Mouse (Mus musculus) midbrain, embryonic 12.5 days (tissue): ENCODE measurements around the gene Ccdc175. TPM values are rescaled to one million over a fixed set of nuclear protein-coding genes. Genes with fewer than 3 reads are reported as not detected.

ENCODE experiments used
- ATAC-seq: fragments of 200-750 bp; cut with Nextera tagmentation; 2 replicates; pipeline ENCODE4 v1.8.0; 2017; ENCODE audit warnings: low read depth, moderate TSS enrichment, moderate library complexity; ENCODE audit not compliant: low FRiP score
- H3K27ac ChIP-seq: fragments of 300-500 bp; sonication (generic); replicated peaks from 2 replicates; pipeline ENCODE4 v1.5.1; 2016; ENCODE audit warnings: mild to moderate bottlenecking
- H3K27me3 ChIP-seq: fragments of 300-500 bp; sonication (generic); 2 replicates; pipeline ENCODE4 v1.6.1; 2016; ENCODE audit warnings: mild to moderate bottlenecking
- H3K36me3 ChIP-seq: fragments of 300-500 bp; sonication (generic); 2 replicates; pipeline ENCODE4 v1.6.1; 2016
- H3K4me1 ChIP-seq: fragments of 300-500 bp; sonication (generic); 2 replicates; pipeline ENCODE4 v1.6.1; 2016
- H3K4me2 ChIP-seq: fragments of 300-500 bp; sonication (generic); replicated peaks from 2 replicates; pipeline ENCODE4 v1.6.1; 2016; ENCODE audit warnings: mild to moderate bottlenecking, moderate library complexity
- H3K4me3 ChIP-seq: fragments of 300-500 bp; sonication (generic); 2 replicates; pipeline ENCODE4 v1.5.1; 2016; ENCODE audit warnings: mild to moderate bottlenecking
- H3K9ac ChIP-seq: fragments of 300-500 bp; sonication (generic); replicated peaks from 2 replicates; pipeline ENCODE4 v1.6.1; 2016; ENCODE audit warnings: mild to moderate bottlenecking, moderate library complexity
- H3K9me3 ChIP-seq: fragments of 300-500 bp; sonication (generic); 2 replicates; pipeline ENCODE4 v1.6.1; 2016; ENCODE audit warnings: mild to moderate bottlenecking
- WGBS: fragments of 180-500 bp; shearing (Covaris S2); methylation state at CpG from one replicate; pipeline ENCODE4 v1.1.7; 2016; 5-methylcytosine and 5-hydroxymethylcytosine counted together
- polyA plus RNA-seq: library from polyadenylated mRNA; unstranded; fragments of >200 nt; fragmentation: Nextera tagmentation; extraction: Ambion mirVana; gene quantifications from 2 replicates; pipeline ENCODE4 v1.2.1, GENCODE M21; 2016

The Ccdc175 gene
- polyA plus RNA-seq, 1 experiment from 2014 or later = not detected

GRCm38 (mm10) chr12:72197434-72197833, 12.6 kb upstream of the Ccdc175 start:
- Histone ChIP-seq H3K36me3 (0 out of 2 replicates have a peak, but pooled peaks cover under 1% of the 10 kb centered on the region), H3K27ac (no peak overlapping the region), H3K4me2 (no peak overlapping the region), H3K4me3 (no peak overlapping the region), H3K4me1 (peaks cover 5% of the 10 kb centered on the region; the same call in 1 of the 2 replicates), H3K9me3 (no peaks in the 10 kb centered on the region), H3K9ac (no peak overlapping the region), H3K27me3 (no peaks in the 10 kb centered on the region)
- WGBS = 87% methylated on average over 7 of the region's 7 CpGs
- ATAC-seq = no peak

DNA sequence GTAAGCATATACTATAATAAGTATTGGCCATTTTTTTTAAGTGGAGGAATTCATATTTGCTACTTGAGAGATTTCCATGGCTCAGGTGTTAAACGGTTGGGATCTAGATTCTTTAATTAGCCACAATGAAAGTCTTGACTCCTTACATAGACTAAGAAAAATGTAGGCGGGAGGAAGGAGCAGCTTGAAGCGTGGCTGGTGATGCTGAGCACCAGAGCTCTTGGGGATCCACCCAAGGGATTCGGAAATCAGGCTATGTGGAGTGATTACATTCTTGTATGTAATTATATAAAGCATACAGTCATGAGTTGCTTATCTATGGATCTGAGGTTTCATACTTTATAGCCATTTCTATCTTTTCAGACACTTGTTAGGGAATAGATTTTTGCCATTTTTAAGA, 5.3 kb downstream of the Ccdc175 start:
- H3K4me2 ChIP-seq = no peak overlapping the region
- no peaks in the 10 kb centered on the region for H3K4me1 ChIP-seq
- H3K36me3 ChIP-seq = no peaks in the 10 kb centered on the region
- ATAC-seq = no peak
- H3K27ac ChIP-seq = no peak overlapping the region
- H3K27me3 ChIP-seq = no peaks in the 10 kb centered on the region
- 77% methylated on average over 4 of the region's 4 CpGs for WGBS
- H3K4me3 ChIP-seq = no peak overlapping the region
- H3K9me3 ChIP-seq = no peaks in the 10 kb centered on the region
- no peak overlapping the region for H3K9ac ChIP-seq

DNA sequence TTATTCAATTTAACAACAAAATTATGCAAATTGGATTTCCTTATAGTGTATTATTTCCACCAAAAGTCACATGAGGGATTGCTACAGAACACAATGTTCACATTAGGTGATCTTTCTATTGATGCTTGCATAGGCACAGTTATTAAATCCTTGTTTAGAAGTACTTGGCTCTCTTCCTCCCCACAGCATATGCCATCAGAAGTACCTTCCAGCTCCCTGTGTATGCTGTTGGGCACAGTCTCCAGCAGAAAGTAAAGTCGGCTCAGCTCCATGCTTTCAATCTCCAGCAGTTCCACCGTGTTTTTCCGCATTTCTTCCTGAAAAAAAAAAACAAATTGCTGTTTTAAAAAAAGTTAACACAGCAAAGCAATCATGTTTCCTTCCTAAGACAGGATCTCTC, 6.5 kb downstream of the Ccdc175 start:
- Histone ChIP-seq H3K4me3 (no peak overlapping the region), H3K27me3 (no peaks in the 10 kb centered on the region), H3K36me3 (no peaks in the 10 kb centered on the region), H3K27ac (no peak overlapping the region), H3K9me3 (no peaks in the 10 kb centered on the region), H3K9ac (no peak overlapping the region), H3K4me2 (no peak overlapping the region), H3K4me1 (no peaks in the 10 kb centered on the region)
- ATAC-seq = no peak
- WGBS = 92% methylated on average over 3 of the region's 3 CpGs

GRCm38 (mm10) chr12:72158421-72158820, 26.4 kb downstream of the Ccdc175 start:
- no peaks in the 10 kb centered on the region for H3K36me3 ChIP-seq
- H3K4me2 ChIP-seq = no peak overlapping the region
- ATAC-seq = no peak
- H3K4me1 ChIP-seq = no peaks in the 10 kb centered on the region
- H3K27me3 ChIP-seq = no peaks in the 10 kb centered on the region
- WGBS = 60% methylated on average over 4 of the region's 4 CpGs
- no peak overlapping the region for H3K27ac ChIP-seq
- H3K9me3 ChIP-seq = no peaks in the 10 kb centered on the region
- no peak overlapping the region for H3K4me3 ChIP-seq
- no peak overlapping the region for H3K9ac ChIP-seq

DNA sequence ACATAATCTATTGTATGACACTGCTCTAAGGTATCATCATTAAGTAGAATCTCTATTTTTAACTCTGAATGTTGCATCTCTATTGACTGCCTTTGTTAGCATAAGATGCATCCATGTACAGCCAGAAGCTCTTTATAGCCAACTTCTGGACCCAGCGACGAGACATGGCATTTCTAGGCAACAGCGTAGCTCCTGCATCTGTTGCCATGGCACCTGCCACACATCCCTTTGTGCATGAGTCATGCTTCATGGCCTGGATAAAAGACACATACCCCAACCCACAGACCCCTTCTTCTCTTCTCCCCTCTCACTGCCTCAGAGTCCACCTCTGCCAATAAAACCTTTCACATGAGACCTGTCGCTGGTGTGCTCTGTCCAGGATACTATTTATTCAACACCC, 34.0 kb downstream of the Ccdc175 start:
- no peak overlapping the region for H3K4me3 ChIP-seq
- H3K27me3 ChIP-seq = no peaks in the 10 kb centered on the region
- peaks cover 5% of the 10 kb centered on the region; the same call in 1 of the 2 replicates for H3K4me1 ChIP-seq
- no peak overlapping the region for H3K9ac ChIP-seq
- H3K27ac ChIP-seq = no peak overlapping the region
- ATAC-seq = no peak
- no peaks in the 10 kb centered on the region for H3K9me3 ChIP-seq
- H3K36me3 ChIP-seq = no peaks in the 10 kb centered on the region
- no peak overlapping the region for H3K4me2 ChIP-seq
- WGBS = 44% methylated on average over 4 of the region's 4 CpGs

DNA sequence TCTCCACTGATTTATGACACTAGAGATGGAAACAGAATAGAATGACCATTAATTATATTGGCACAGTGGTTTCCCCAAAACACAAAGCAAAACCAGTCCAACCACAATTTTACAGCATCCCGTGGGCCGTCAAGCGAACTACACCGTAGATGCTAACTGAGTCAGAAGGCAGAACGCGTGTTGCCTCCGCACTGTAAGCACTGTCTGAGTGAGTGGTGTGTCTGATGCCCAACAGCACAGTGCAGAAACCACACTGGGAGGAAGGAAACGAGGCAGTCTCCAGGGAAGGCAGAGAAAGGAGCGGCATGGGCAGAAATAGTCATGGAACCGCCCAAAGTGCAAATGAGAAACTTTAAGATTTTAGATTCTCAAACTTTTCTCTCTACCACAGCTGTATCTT, 55.6 kb downstream of the Ccdc175 start:
- Histone ChIP-seq H3K4me2 (no peak overlapping the region), H3K4me3 (no peak overlapping the region), H3K9ac (no peak overlapping the region), H3K4me1 (no peaks in the 10 kb centered on the region), H3K27me3 (no peaks in the 10 kb centered on the region), H3K36me3 (no peaks in the 10 kb centered on the region), H3K9me3 (no peaks in the 10 kb centered on the region), H3K27ac (no peak overlapping the region)
- 92% methylated on average over 10 of the region's 10 CpGs for WGBS
- no peak for ATAC-seq

- H3K36me3 ChIP-seq = no peaks in the 10 kb centered on the region
- no peaks in the 10 kb centered on the region for H3K4me1 ChIP-seq
- H3K4me3 ChIP-seq = no peak overlapping the region
- H3K4me2 ChIP-seq = no peak overlapping the region
- WGBS = 83% methylated on average over 22 of the region's 23 CpGs
- no peaks in the 10 kb centered on the region for H3K9me3 ChIP-seq
- H3K9ac ChIP-seq = no peak overlapping the region
- no peak overlapping the region for H3K27ac ChIP-seq
- ATAC-seq = no peak
- no peaks in the 10 kb centered on the region for H3K27me3 ChIP-seq
Observed at GRCm38 (mm10) chr12:72115686-72116345, 69.0 kb downstream of the Ccdc175 start.

GRCm38 (mm10) chr12:72115126-72115525, 69.7 kb downstream of the Ccdc175 start:
- no peaks in the 10 kb centered on the region for H3K36me3 ChIP-seq
- 76% methylated on average over 6 of the region's 6 CpGs for WGBS
- H3K4me3 ChIP-seq = no peak overlapping the region
- no peak for ATAC-seq
- H3K4me2 ChIP-seq = no peak overlapping the region
- H3K27me3 ChIP-seq = no peaks in the 10 kb centered on the region
- no peak overlapping the region for H3K27ac ChIP-seq
- H3K9ac ChIP-seq = no peak overlapping the region
- H3K9me3 ChIP-seq = no peaks in the 10 kb centered on the region
- no peaks in the 10 kb centered on the region for H3K4me1 ChIP-seq

DNA sequence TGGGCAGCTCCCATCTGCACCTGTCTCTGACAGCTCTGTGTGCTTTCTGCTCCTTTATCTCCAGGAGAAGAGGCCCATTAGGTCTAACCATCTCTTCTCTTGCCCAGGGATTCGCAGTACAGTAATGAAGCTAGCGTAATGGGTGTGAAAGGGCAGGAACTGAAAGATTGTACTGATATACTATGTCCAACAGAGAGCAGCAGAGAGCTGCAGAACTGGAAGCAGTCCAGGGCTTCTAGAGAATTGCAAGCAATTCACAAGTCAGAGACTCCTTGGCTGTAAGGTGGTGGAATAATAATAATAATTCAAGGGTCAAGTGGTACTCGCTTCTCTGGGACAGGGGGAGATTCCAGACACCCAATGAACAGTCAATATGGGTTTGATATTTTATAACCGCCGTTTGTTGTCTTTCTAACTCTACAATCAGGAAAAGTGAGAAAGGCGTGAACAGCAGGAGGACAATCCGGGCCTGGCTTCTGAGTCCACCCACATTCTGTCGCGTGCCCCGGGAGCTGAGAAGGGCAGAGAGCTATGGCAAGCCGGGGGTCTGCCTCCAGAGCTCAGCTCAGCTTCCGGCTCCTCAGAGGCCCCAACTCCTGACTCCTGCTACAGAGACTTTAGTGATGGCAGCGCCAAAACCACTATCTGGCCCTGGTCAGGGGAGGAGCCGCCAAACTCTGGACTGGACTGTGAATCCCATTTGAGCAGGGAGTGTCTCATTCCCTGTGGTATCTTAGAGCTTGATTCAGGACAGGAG, 80.1 kb downstream of the Ccdc175 start:
- Histone ChIP-seq H3K9ac (no peak overlapping the region), H3K27ac (no peak overlapping the region), H3K4me1 (peaks cover 3% of the 10 kb centered on the region; the same call in 1 of the 2 replicates), H3K27me3 (peaks cover 7% of the 10 kb centered on the region; the same call in 1 of the 2 replicates), H3K4me2 (0 out of 2 replicates have a peak overlapping the region, but pooled peaks have one; percentile 23), H3K4me3 (no peak overlapping the region), H3K36me3 (peaks cover 13% of the 10 kb centered on the region), H3K9me3 (no peaks in the 10 kb centered on the region)
- no peak for ATAC-seq
- 31% methylated on average over 14 of the region's 14 CpGs for WGBS

DNA sequence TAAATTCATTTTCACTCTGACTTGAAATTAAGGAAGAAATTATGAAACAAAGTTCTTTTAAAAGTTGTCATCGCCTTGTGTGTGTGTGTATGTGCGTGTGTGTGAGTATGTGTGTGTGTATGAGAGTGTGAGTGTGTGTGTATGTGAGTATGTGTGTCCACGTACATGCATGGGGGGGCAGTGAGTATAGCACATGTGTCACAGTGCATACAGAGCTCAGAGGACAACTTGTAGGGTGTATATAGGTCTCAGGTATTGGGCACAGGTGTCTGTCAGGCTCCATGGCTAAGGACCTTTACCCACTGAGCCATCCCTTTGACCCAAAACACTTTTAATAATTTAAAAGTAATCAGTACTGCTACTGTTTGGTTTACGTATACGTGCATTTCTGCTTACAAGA, 80.8 kb downstream of the Ccdc175 start:
- Histone ChIP-seq H3K4me3 (no peak overlapping the region), H3K4me1 (peaks cover 3% of the 10 kb centered on the region; the same call in 1 of the 2 replicates), H3K9me3 (no peaks in the 10 kb centered on the region), H3K36me3 (peaks cover 13% of the 10 kb centered on the region), H3K27ac (no peak overlapping the region), H3K9ac (no peak overlapping the region), H3K4me2 (no peak overlapping the region), H3K27me3 (peaks cover 7% of the 10 kb centered on the region; the same call in 1 of the 2 replicates)
- WGBS = 85% methylated on average over 5 of the region's 5 CpGs
- ATAC-seq = no peak

- ATAC-seq = no peak
- no peak overlapping the region for H3K4me3 ChIP-seq
- H3K4me1 ChIP-seq = peaks cover 3% of the 10 kb centered on the region; the same call in 1 of the 2 replicates
- WGBS = 87% methylated on average over 6 of the region's 6 CpGs
- H3K27ac ChIP-seq = no peak overlapping the region
- no peak overlapping the region for H3K4me2 ChIP-seq
- H3K27me3 ChIP-seq = peaks cover 7% of the 10 kb centered on the region; the same call in 1 of the 2 replicates
- H3K9ac ChIP-seq = no peak overlapping the region
- H3K9me3 ChIP-seq = no peaks in the 10 kb centered on the region
- H3K36me3 ChIP-seq = peaks cover 19% of the 10 kb centered on the region
Observed at GRCm38 (mm10) chr12:72102776-72103175, 82.1 kb downstream of the Ccdc175 start.

- Histone ChIP-seq H3K27ac (no peak overlapping the region), H3K27me3 (no peaks in the 10 kb centered on the region), H3K9ac (no peak overlapping the region), H3K4me2 (no peak overlapping the region), H3K36me3 (peaks cover 73% of the 10 kb centered on the region), H3K9me3 (no peaks in the 10 kb centered on the region), H3K4me3 (no peak overlapping the region), H3K4me1 (no peaks in the 10 kb centered on the region)
- ATAC-seq = no peak
- WGBS = 93% methylated on average over 8 of the region's 8 CpGs
Observed at GRCm38 (mm10) chr12:72096966-72097365, 87.9 kb downstream of the Ccdc175 start.
